Mouse (Mus musculus): Measurements from ENCODE around the gene Psmb3. TPM values are rescaled to one million over a fixed set of nuclear protein-coding genes. Genes with fewer than 3 reads are reported as not detected.

Gene Psmb3
- polyA plus RNA-seq, 1 experiment from 2014 or later, result 546 TPM

GRCm38 (mm10) chr11:97758125-97758524 lies 54.9 kb downstream of the Psmb3 start:
- Histone ChIP-seq H3K27ac (replicated peaks; ENCODE audit: low read depth, low read length) (no peak overlapping the region), H3K36me3 (ENCODE audit: control insufficient read depth, insufficient read depth, low read length) (peaks cover 18% of the 10 kb centered on the region), H3K9ac (ENCODE audit: low read length) (no peak overlapping the region), H3K4me3 (ENCODE audit: low read depth, low read length) (no peak overlapping the region), H3K4me1 (ENCODE audit: control insufficient read depth, insufficient read depth, low read length) (no peaks in the 10 kb centered on the region), H3K27me3 (ENCODE audit: control insufficient read depth, insufficient read depth, low read length) (no peaks in the 10 kb centered on the region), H3K9me3 (ENCODE audit: control insufficient read depth, low read length) (no peaks in the 10 kb centered on the region), H3K4me2 (ENCODE audit: low read depth, severe bottlenecking) (no peak overlapping the region)
- WGBS, result 87% methylated on average over 1 of the region's 1 CpGs
- DNase-seq (ENCODE audit: low spot score) (no peak), ATAC-seq (ENCODE audit: insufficient number of reproducible peaks, low FRiP score, low TSS enrichment, low read depth) (no peak)

GRCm38 (mm10) chr11:97758942-97759341 lies 55.7 kb downstream of the Psmb3 start:
- Histone ChIP-seq H3K36me3 (ENCODE audit: control insufficient read depth, insufficient read depth, low read length) (peaks cover 16% of the 10 kb centered on the region), H3K4me2 (ENCODE audit: low read depth, severe bottlenecking) (no peak overlapping the region), H3K27ac (replicated peaks; ENCODE audit: low read depth, low read length) (no peak overlapping the region), H3K9me3 (ENCODE audit: control insufficient read depth, low read length) (no peaks in the 10 kb centered on the region), H3K9ac (ENCODE audit: low read length) (no peak overlapping the region), H3K4me3 (ENCODE audit: low read depth, low read length) (no peak overlapping the region), H3K4me1 (ENCODE audit: control insufficient read depth, insufficient read depth, low read length) (no peaks in the 10 kb centered on the region), H3K27me3 (ENCODE audit: control insufficient read depth, insufficient read depth, low read length) (no peaks in the 10 kb centered on the region)
- 84% methylated on average over 6 of the region's 6 CpGs for WGBS
- ATAC-seq (ENCODE audit: insufficient number of reproducible peaks, low FRiP score, low TSS enrichment, low read depth) (no peak), DNase-seq (ENCODE audit: low spot score) (no peak)

GRCm38 (mm10) chr11:97761638-97762037 lies 58.4 kb downstream of the Psmb3 start:
- Histone ChIP-seq H3K36me3 (ENCODE audit: control insufficient read depth, insufficient read depth, low read length) (peaks cover 11% of the 10 kb centered on the region), H3K27me3 (ENCODE audit: control insufficient read depth, insufficient read depth, low read length) (no peaks in the 10 kb centered on the region), H3K27ac (replicated peaks; ENCODE audit: low read depth, low read length) (no peak overlapping the region), H3K4me3 (ENCODE audit: low read depth, low read length) (no peak overlapping the region), H3K9me3 (ENCODE audit: control insufficient read depth, low read length) (no peaks in the 10 kb centered on the region), H3K9ac (ENCODE audit: low read length) (no peak overlapping the region), H3K4me2 (ENCODE audit: low read depth, severe bottlenecking) (no peak overlapping the region), H3K4me1 (ENCODE audit: control insufficient read depth, insufficient read depth, low read length) (0 out of 2 replicates have a peak, but pooled peaks cover 8% of the 10 kb centered on the region)
- ATAC-seq (ENCODE audit: insufficient number of reproducible peaks, low FRiP score, low TSS enrichment, low read depth) (no peak), DNase-seq (ENCODE audit: low spot score) (no peak)

Small RNA genes within 50 kb of the gene (microRNA-seq; reads per million reads assigned to microRNA genes)
- gene Gm24158 (0.92 reads per million), gene Mir6927 (not detected), gene Mir8102 (not detected)

Other genes with a start within 250 kb of the Psmb3 start
- 0.13 TPM in 1 of 2 replicates, not detected in the other for gene 4933428G20Rik, start 203.1 kb upstream of the Psmb3 start, polyA plus RNA-seq (2014; fragmentation: Nextera tagmentation; extraction: Ambion mirVana)
- gene Srcin1, start 127.2 kb upstream of the Psmb3 start, polyA plus RNA-seq (2014; fragmentation: Nextera tagmentation; extraction: Ambion mirVana), result 0.28 and 0.34 TPM in 2 replicates
- gene Epop, start 73.7 kb upstream of the Psmb3 start, polyA plus RNA-seq (2014; fragmentation: Nextera tagmentation; extraction: Ambion mirVana), result 12.5 and 12.6 TPM in 2 replicates
- 4.0 and 4.1 TPM in 2 replicates for gene Mllt6, start 40.0 kb upstream of the Psmb3 start, polyA plus RNA-seq (2014; fragmentation: Nextera tagmentation; extraction: Ambion mirVana)
- 8.8 and 10.9 TPM in 2 replicates for gene Cisd3, start 17.6 kb upstream of the Psmb3 start, polyA plus RNA-seq (2014; fragmentation: Nextera tagmentation; extraction: Ambion mirVana)
- gene Pcgf2, start 2.9 kb upstream of the Psmb3 start, polyA plus RNA-seq (2014; fragmentation: Nextera tagmentation; extraction: Ambion mirVana), result 23.3 and 25.4 TPM in 2 replicates
- gene Pip4k2b, start 41.3 kb downstream of the Psmb3 start, polyA plus RNA-seq (2014; fragmentation: Nextera tagmentation; extraction: Ambion mirVana), result 1.9 and 2.1 TPM in 2 replicates
- gene Cwc25, start 63.2 kb downstream of the Psmb3 start, polyA plus RNA-seq (2014; fragmentation: Nextera tagmentation; extraction: Ambion mirVana), result 15.4 and 18.3 TPM in 2 replicates
- gene 1700001P01Rik, start 72.5 kb downstream of the Psmb3 start, polyA plus RNA-seq (2014; fragmentation: Nextera tagmentation; extraction: Ambion mirVana), result not detected in 2 replicates
- 576 and 600 TPM in 2 replicates for gene Rpl23, start 79.0 kb downstream of the Psmb3 start, polyA plus RNA-seq (2014; fragmentation: Nextera tagmentation; extraction: Ambion mirVana)
- 79.9 and 80.5 TPM in 2 replicates for gene Lasp1, start 95.6 kb downstream of the Psmb3 start, polyA plus RNA-seq (2014; fragmentation: Nextera tagmentation; extraction: Ambion mirVana)
- gene B230217C12Rik, start 137.4 kb downstream of the Psmb3 start, polyA plus RNA-seq (2014; fragmentation: Nextera tagmentation; extraction: Ambion mirVana), result 15.9 and 17.4 TPM in 2 replicates
- 1.0 TPM in 2 replicates for gene Fbxo47, start 180.8 kb downstream of the Psmb3 start, polyA plus RNA-seq (2014; fragmentation: Nextera tagmentation; extraction: Ambion mirVana)

All from limb, embryonic 11.5 days (tissue).